Mouse (Mus musculus) myocyte (in vitro differentiated cells): Measurements from ENCODE around the gene Exosc5. TPM values are rescaled to one million over a fixed set of nuclear protein-coding genes. Genes with fewer than 3 reads are reported as not detected.
A peak's percentile ranks its signal among the peaks of the same experiment; 100 is the strongest.

ENCODE experiments used
- H3K27me3 ChIP-seq: one replicate; pipeline ENCODE4 v1.6.1; 2011; ENCODE audit not compliant: control insufficient read depth, insufficient read depth, insufficient read length
- H3K36me3 ChIP-seq: one replicate; pipeline ENCODE4 v1.6.1; 2011; ENCODE audit not compliant: control insufficient read depth, insufficient read depth
- H3K4me2 ChIP-seq: one replicate; pipeline ENCODE4 v1.6.1; 2011; ENCODE audit warnings: low read depth, control low read depth
- H3K4me3 ChIP-seq: one replicate; pipeline ENCODE4 v1.5.1; 2011; ENCODE audit warnings: mild to moderate bottlenecking, control low read depth, moderate library complexity
- H3K79me2 ChIP-seq: one replicate; pipeline ENCODE4 v1.6.1; 2011; ENCODE audit not compliant: control insufficient read depth, insufficient read depth
- H3ac ChIP-seq: one replicate; pipeline ENCODE4 v1.6.1; 2011; ENCODE audit not compliant: control insufficient read depth, insufficient read length
- CEBPB ChIP-seq: IDR thresholded peaks from 2 replicates; pipeline ENCODE4 v1.6.1; 2011; ENCODE audit warnings: mild to moderate bottlenecking, moderate library complexity; ENCODE audit not compliant: poor library complexity, insufficient read depth, severe bottlenecking
- E2F4 ChIP-seq: IDR thresholded peaks from one replicate; pipeline ENCODE4 v1.6.1; 2011; ENCODE audit warnings: mild to moderate bottlenecking, control low read depth, moderate library complexity; ENCODE audit not compliant: insufficient read depth
- MAX ChIP-seq: IDR thresholded peaks from one replicate; pipeline ENCODE4 v1.6.1; 2011; ENCODE audit warnings: low read depth, mild to moderate bottlenecking, control low read depth
- MYOD1 ChIP-seq, 3 experiments: IDR thresholded peaks; one replicate each; pipeline ENCODE4 v1.6.1; 2011; ENCODE audit warnings: control low read depth in 2 of 3, low read depth in 2 of 3, mild to moderate bottlenecking in 2 of 3, moderate library complexity in 1 of 3; ENCODE audit not compliant: insufficient read length in 2 of 3, control insufficient read depth in 1 of 3
- MYOG ChIP-seq, 3 experiments: IDR thresholded peaks; one replicate each; pipeline ENCODE4 v1.6.1; 2011; ENCODE audit warnings: control low read depth in 2 of 3, low read depth in 2 of 3, mild to moderate bottlenecking in 2 of 3; ENCODE audit not compliant: insufficient read length in 2 of 3, control insufficient read depth in 1 of 3, insufficient read depth in 1 of 3
- POLR2A ChIP-seq: IDR thresholded peaks from one replicate; pipeline ENCODE4 v1.6.1; 2011; ENCODE audit warnings: low read depth, mild to moderate bottlenecking, control low read depth, moderate library complexity; ENCODE audit not compliant: insufficient read length
- POLR2AphosphoS2 ChIP-seq: IDR thresholded peaks from one replicate; pipeline ENCODE4 v1.6.1; 2011; ENCODE audit warnings: low read depth, control low read depth; ENCODE audit not compliant: insufficient read length
- REST ChIP-seq: IDR thresholded peaks from one replicate; pipeline ENCODE4 v1.6.1; 2011; ENCODE audit warnings: mild to moderate bottlenecking, control low read depth, moderate library complexity; ENCODE audit not compliant: insufficient read depth, insufficient read length
- SRF ChIP-seq: IDR thresholded peaks from one replicate; pipeline ENCODE4 v1.6.1; 2011; ENCODE audit warnings: low read depth; ENCODE audit not compliant: control insufficient read depth, insufficient read length
- TCF12 ChIP-seq: IDR thresholded peaks from one replicate; pipeline ENCODE4 v1.6.1; 2011; ENCODE audit warnings: mild to moderate bottlenecking, control low read depth; ENCODE audit not compliant: poor library complexity, insufficient read depth, severe bottlenecking
- TCF3 ChIP-seq: IDR thresholded peaks from one replicate; pipeline ENCODE4 v1.6.1; 2011; ENCODE audit warnings: low read depth, control low read depth; ENCODE audit not compliant: insufficient read length
- USF1 ChIP-seq: IDR thresholded peaks from one replicate; pipeline ENCODE4 v1.6.1; 2011; ENCODE audit warnings: low read depth, mild to moderate bottlenecking, control low read depth, moderate library complexity
- polyA plus RNA-seq: library from polyadenylated mRNA; unstranded; fragments of >200 nt; fragmentation: generic; extraction: Trizol; gene quantifications from one replicate; pipeline ENCODE4 v1.2.1, GENCODE M21; 2012; ENCODE audit warnings: missing spikeins

Gene Exosc5
- polyA plus RNA-seq, 1 experiment = 43.5 TPM

GRCm38 (mm10) chr7:25619722-25619991, 39.3 kb upstream of the Exosc5 start:
- Histone ChIP-seq H3K4me3 (peak overlapping the region; percentile 39), H3K27me3 (peaks cover 11% of the 10 kb centered on the region), H3K4me2 (peak overlapping the region; percentile 77), H3ac (no peak overlapping the region), H3K36me3 (no peaks in the 10 kb centered on the region), H3K79me2 (no peaks in the 10 kb centered on the region)
- no peak for TF ChIP-seq POLR2A
- TF ChIP-seq MYOG (IDR thresholded peaks at IDR 0.05; ENCODE audit: control insufficient read depth in 1 of 3, insufficient read depth in 1 of 3, insufficient read length in 2 of 3, low read depth in 2 of 3) = no peak
- TF ChIP-seq E2F4 = no peak
- no peak for TF ChIP-seq CEBPB
- TF ChIP-seq POLR2AphosphoS2 = no peak
- no peak for TF ChIP-seq REST
- no peak for TF ChIP-seq USF1
- TF ChIP-seq TCF3 = no peak
- no peak for TF ChIP-seq TCF12
- TF ChIP-seq MYOD1 (IDR thresholded peaks at IDR 0.05; ENCODE audit: control insufficient read depth in 1 of 3, insufficient read length in 2 of 3, low read depth in 2 of 3) = no peak
- no peak for TF ChIP-seq MAX
- TF ChIP-seq SRF = no peak

- Histone ChIP-seq H3K79me2 (no peaks in the 10 kb centered on the region), H3K36me3 (no peaks in the 10 kb centered on the region), H3K4me2 (peak overlapping the region; percentile 77), H3K27me3 (peaks cover 7% of the 10 kb centered on the region), H3ac (no peak overlapping the region), H3K4me3 (peak overlapping the region; percentile 39)
- TF ChIP-seq MYOG (IDR thresholded peaks at IDR 0.05; ENCODE audit: control insufficient read depth in 1 of 3, insufficient read depth in 1 of 3, insufficient read length in 2 of 3, low read depth in 2 of 3) = no peak
- no peak for TF ChIP-seq CEBPB
- no peak for TF ChIP-seq USF1
- no peak for TF ChIP-seq E2F4
- no peak for TF ChIP-seq MAX
- no peak for TF ChIP-seq SRF
- no peak for TF ChIP-seq POLR2AphosphoS2
Observed at GRCm38 (mm10) chr7:25620101-25620500, 38.9 kb upstream of the Exosc5 start.

GRCm38 (mm10) chr7:25620751-25621150, 38.2 kb upstream of the Exosc5 start:
- no peaks in the 10 kb centered on the region for H3K36me3 ChIP-seq
- no peaks in the 10 kb centered on the region for H3K79me2 ChIP-seq
- H3ac ChIP-seq = no peak overlapping the region
- peaks cover 4% of the 10 kb centered on the region for H3K27me3 ChIP-seq
- H3K4me2 ChIP-seq = no peak overlapping the region
- no peak overlapping the region for H3K4me3 ChIP-seq
- TF ChIP-seq TCF3 (no peak), SRF (no peak), E2F4 (no peak), REST (no peak), POLR2A (no peak), MAX (no peak), USF1 (no peak), MYOD1 (IDR thresholded peaks at IDR 0.05; ENCODE audit: control insufficient read depth in 1 of 3, insufficient read length in 2 of 3, low read depth in 2 of 3) (no peak), TCF12 (no peak), CEBPB (no peak), MYOG (IDR thresholded peaks at IDR 0.05; ENCODE audit: control insufficient read depth in 1 of 3, insufficient read depth in 1 of 3, insufficient read length in 2 of 3, low read depth in 2 of 3) (no peak), POLR2AphosphoS2 (no peak)

- no peaks in the 10 kb centered on the region for H3K27me3 ChIP-seq
- H3K36me3 ChIP-seq = no peaks in the 10 kb centered on the region
- no peak overlapping the region for H3K4me3 ChIP-seq
Observed at GRCm38 (mm10) chr7:25623857-25624370, 35.0 kb upstream of the Exosc5 start.

GRCm38 (mm10) chr7:25624851-25625250, 34.1 kb upstream of the Exosc5 start:
- no peaks in the 10 kb centered on the region for H3K79me2 ChIP-seq
- no peaks in the 10 kb centered on the region for H3K27me3 ChIP-seq
- no peaks in the 10 kb centered on the region for H3K36me3 ChIP-seq
- no peak overlapping the region for H3K4me3 ChIP-seq
- no peak overlapping the region for H3K4me2 ChIP-seq
- H3ac ChIP-seq = no peak overlapping the region
- TF ChIP-seq TCF12 (peak; percentile 5), SRF (no peak), MYOD1 (IDR thresholded peaks at IDR 0.05; ENCODE audit: control insufficient read depth in 1 of 3, insufficient read length in 2 of 3, low read depth in 2 of 3) (peak; percentile 53 to 98 (median 96)), MYOG (IDR thresholded peaks at IDR 0.05; ENCODE audit: control insufficient read depth in 1 of 3, insufficient read depth in 1 of 3, insufficient read length in 2 of 3, low read depth in 2 of 3) (peak in 2 of 3 experiments; percentile 79 to 88), USF1 (no peak), E2F4 (no peak), TCF3 (peak; percentile 47), POLR2A (no peak)

More at GRCm38 (mm10) chr7:25623857-25624370, 35.0 kb upstream of the Exosc5 start:
- H3ac ChIP-seq = no peak overlapping the region
- TF ChIP-seq USF1 (no peak), MYOD1 (IDR thresholded peaks at IDR 0.05; ENCODE audit: control insufficient read depth in 1 of 3, insufficient read length in 2 of 3, low read depth in 2 of 3) (no peak), MAX (no peak), TCF12 (no peak), POLR2AphosphoS2 (no peak), TCF3 (no peak), POLR2A (no peak), REST (no peak), E2F4 (no peak), MYOG (IDR thresholded peaks at IDR 0.05; ENCODE audit: control insufficient read depth in 1 of 3, insufficient read depth in 1 of 3, insufficient read length in 2 of 3, low read depth in 2 of 3) (no peak), SRF (no peak), CEBPB (no peak)
- no peaks in the 10 kb centered on the region for H3K79me2 ChIP-seq
- no peak overlapping the region for H3K4me2 ChIP-seq
